Mouse (Mus musculus) central nervous system, embryonic 14 days (tissue): ENCODE data around the gene Uri1. TPM values are rescaled to one million over a fixed set of nuclear protein-coding genes. Genes with fewer than 3 reads are reported as not detected.

ENCODE experiments used
- polyA plus RNA-seq: library from polyadenylated mRNA; depleted of rRNA; stranded (reverse); fragments of >200 nt; gene quantifications from 2 replicates; pipeline ENCODE4 v1.2.3, GENCODE M21; 2012; rRNA removed

Uri1 gene
- polyA plus RNA-seq = 25.6 and 33.0 TPM in 2 replicates

DNA sequence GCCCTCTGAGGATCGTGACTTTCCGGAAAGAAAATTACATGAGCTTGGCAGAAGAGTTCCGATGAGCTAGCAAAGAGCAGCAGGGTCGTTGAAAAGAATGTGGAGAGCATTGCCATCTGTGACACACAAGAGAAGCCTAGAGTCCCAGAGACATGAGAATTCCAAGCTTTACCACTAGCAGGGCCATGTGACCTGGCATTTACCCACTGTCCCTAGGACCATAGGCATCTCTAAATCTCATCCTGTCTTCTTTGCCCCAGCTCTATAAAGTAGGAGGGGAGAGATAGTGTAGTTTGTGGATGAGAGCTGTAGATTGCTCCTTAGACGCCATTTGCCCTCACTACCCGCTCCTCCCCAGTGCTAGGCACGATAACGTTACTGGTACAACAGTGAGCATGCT is at the start of gene Uri1:
TSS of gene Uri1 (minus strand) at position 101 of the 400 bp plus-strand sequence.

Other genes starting within 250 kb of the Uri1 start
- gene Zfp536, start 249.9 kb downstream of the Uri1 start, polyA plus RNA-seq = 21.0 and 21.4 TPM in 2 replicates
- gene Ccne1, start 84.0 kb upstream of the Uri1 start, polyA plus RNA-seq = 17.6 and 23.0 TPM in 2 replicates
- 13.2 and 16.3 TPM in 2 replicates for gene 1600014C10Rik, start 159.7 kb upstream of the Uri1 start, polyA plus RNA-seq
- 0.90 and 1.2 TPM in 2 replicates for gene Plekhf1, start 204.5 kb upstream of the Uri1 start, polyA plus RNA-seq
- 59.6 and 64.4 TPM in 2 replicates for gene Pop4, start 247.9 kb upstream of the Uri1 start, polyA plus RNA-seq